Mouse (Mus musculus) gastrocnemius, adult 18-20 months (tissue): ENCODE data around the gene Ccdc71. TPM values are rescaled to one million over a fixed set of nuclear protein-coding genes. Genes with fewer than 3 reads are reported as not detected.

ENCODE experiments used
- DNase-seq: peaks from one replicate; pipeline ENCODE4 v3.0.0; 2021; ENCODE audit warnings: low spot score
- long read RNA-seq, 2 experiments: library from polyadenylated mRNA; stranded (forward); transcript quantifications; one replicate each; pipeline ENCODE4 v2.0.0; 2021
- total RNA-seq, 2 experiments: library from RNA; stranded (reverse); gene quantifications; 2 replicates each; pipeline ENCODE4 v1.2.3; 2021

Ccdc71 gene
- 10 to 100 TPM; 14.4 to 15.2 TPM for total RNA-seq
- long read RNA-seq, experiment 1, partial matches to known transcripts = 0 of 6 reads
- long read RNA-seq, experiment 1, other reads (novel, unspliced or antisense) = 4 of 6 reads
- long read RNA-seq, experiment 2, partial matches to known transcripts = 0 of 5 reads
- long read RNA-seq, experiment 2, other reads (novel, unspliced or antisense) = 1 of 5 reads

GRCm38 (mm10) chr9:108460319-108461178 is at the start of gene Ccdc71:
Gene Ccdc71, plus strand, starts transcription at chr9:108460527.
- DNase-seq = peak; percentile 89

GRCm38 (mm10) chr9:108411381-108411942 is 48.9 kb upstream of the Ccdc71 start:
- DNase-seq = no peak

- peak; percentile 27 for DNase-seq
Observed at GRCm38 (mm10) chr9:108412221-108412620, 48.1 kb upstream of the Ccdc71 start.

- DNase-seq = no peak
Observed at GRCm38 (mm10) chr9:108428384-108428783, 31.9 kb upstream of the Ccdc71 start, which contains the start of gene Ccdc36. Gene Ccdc36, minus strand, starts transcription at chr9:108428484.

GRCm38 (mm10) chr9:108431431-108432067 is 28.8 kb upstream of the Ccdc71 start:
- no peak for DNase-seq

GRCm38 (mm10) chr9:108436182-108436581 is 24.1 kb upstream of the Ccdc71 start, which contains the start of gene BC048562:
Gene BC048562, plus strand, starts transcription at chr9:108436482.
- no peak for DNase-seq

- no peak for DNase-seq
Observed at GRCm38 (mm10) chr9:108439176-108439575, 21.2 kb upstream of the Ccdc71 start.

GRCm38 (mm10) chr9:108440485-108440884 is 19.8 kb upstream of the Ccdc71 start:
- DNase-seq = no peak

GRCm38 (mm10) chr9:108441236-108441919 is 18.9 kb upstream of the Ccdc71 start:
- no peak for DNase-seq

- DNase-seq = no peak
Observed at GRCm38 (mm10) chr9:108445125-108445524, 15.2 kb upstream of the Ccdc71 start.

- no peak for DNase-seq
Observed at GRCm38 (mm10) chr9:108449860-108450259, 10.5 kb upstream of the Ccdc71 start.

- no peak for DNase-seq
Observed at GRCm38 (mm10) chr9:108450292-108451169, 9.8 kb upstream of the Ccdc71 start.

GRCm38 (mm10) chr9:108451170-108451493 is 9.2 kb upstream of the Ccdc71 start:
- no peak for DNase-seq

GRCm38 (mm10) chr9:108451519-108452160 is 8.7 kb upstream of the Ccdc71 start:
- no peak for DNase-seq

GRCm38 (mm10) chr9:108452291-108452906 is 7.9 kb upstream of the Ccdc71 start:
- DNase-seq = peak; percentile 87

- DNase-seq = no peak
Observed at GRCm38 (mm10) chr9:108452911-108453310, 7.4 kb upstream of the Ccdc71 start.

GRCm38 (mm10) chr9:108453458-108453857 is 6.9 kb upstream of the Ccdc71 start:
- no peak for DNase-seq

GRCm38 (mm10) chr9:108454429-108454828 is 5.9 kb upstream of the Ccdc71 start:
- no peak for DNase-seq
